Mouse (Mus musculus) embryonic fibroblast, embryonic 13.5 days (primary cell): ENCODE results near the gene Fkbp7. TPM values are rescaled to one million over a fixed set of nuclear protein-coding genes. Genes with fewer than 3 reads are reported as not detected.

Experiments used
- H3K27ac ChIP-seq: 2 replicates; pipeline ENCODE4 v1.5.1; 2012; ENCODE audit warnings: low read length, control low read depth, inconsistent platforms; ENCODE audit not compliant: insufficient read depth
- H3K4me1 ChIP-seq: 2 replicates; pipeline ENCODE4 v1.6.1; 2011; ENCODE audit warnings: low read length; ENCODE audit not compliant: control insufficient read depth, insufficient read depth
- H3K4me3 ChIP-seq: 2 replicates; pipeline ENCODE4 v1.5.1; 2011; ENCODE audit warnings: mild to moderate bottlenecking, control low read depth, low read length; ENCODE audit not compliant: insufficient read depth
- CTCF ChIP-seq: IDR thresholded peaks from 2 replicates; pipeline ENCODE4 v1.5.1; 2011; ENCODE audit warnings: mild to moderate bottlenecking, control low read depth, low read length, moderate library complexity, borderline replicate concordance; ENCODE audit not compliant: insufficient read depth
- POLR2A ChIP-seq: IDR thresholded peaks from 2 replicates; pipeline ENCODE4 v1.6.1; 2011; ENCODE audit warnings: low read depth, mild to moderate bottlenecking, control low read depth, low read length, moderate library complexity
- polyA plus RNA-seq: library from polyadenylated mRNA; stranded (reverse); fragments of >200 nt; gene quantifications from 2 replicates; pipeline ENCODE4 v1.2.4, GENCODE M21; 2011; ENCODE audit warnings: low read depth; ENCODE audit not compliant: missing spikeins, insufficient read length

The Fkbp7 gene
- polyA plus RNA-seq, 1 experiment: 122 TPM

- TF ChIP-seq CTCF: no peak
- no peak for TF ChIP-seq POLR2A
- Histone ChIP-seq H3K27ac (no peak overlapping the region), H3K4me3 (no peak overlapping the region), H3K4me1 (peaks cover 5% of the 10 kb centered on the region; the same call in 1 of the 2 replicates)
Measured at GRCm38 (mm10) chr2:76667200-76667599, 5.7 kb downstream of the Fkbp7 start.

- TF ChIP-seq POLR2A (no peak), CTCF (no peak)
- Histone ChIP-seq H3K4me1 (peaks cover 5% of the 10 kb centered on the region; the same call in 1 of the 2 replicates), H3K27ac (no peak overlapping the region), H3K4me3 (no peak overlapping the region)
Measured at GRCm38 (mm10) chr2:76665531-76665930, 7.4 kb downstream of the Fkbp7 start.

- TF ChIP-seq CTCF (no peak), POLR2A (no peak)
- H3K4me3 ChIP-seq: no peak overlapping the region
- H3K4me1 ChIP-seq: no peaks in the 10 kb centered on the region
- H3K27ac ChIP-seq: no peak overlapping the region
Measured at GRCm38 (mm10) chr2:76659419-76659818, 13.5 kb downstream of the Fkbp7 start.

GRCm38 (mm10) chr2:76658551-76658950, 14.4 kb downstream of the Fkbp7 start:
- Histone ChIP-seq H3K27ac (no peak overlapping the region), H3K4me1 (no peaks in the 10 kb centered on the region), H3K4me3 (no peak overlapping the region)
- TF ChIP-seq CTCF: no peak
- TF ChIP-seq POLR2A: no peak

GRCm38 (mm10) chr2:76655982-76656381, 16.9 kb downstream of the Fkbp7 start:
- Histone ChIP-seq H3K4me3 (no peak overlapping the region), H3K27ac (no peak overlapping the region), H3K4me1 (no peaks in the 10 kb centered on the region)
- no peak for TF ChIP-seq CTCF

- no peaks in the 10 kb centered on the region for H3K4me1 ChIP-seq
- no peak overlapping the region for H3K27ac ChIP-seq
- no peak overlapping the region for H3K4me3 ChIP-seq
- no peak for TF ChIP-seq POLR2A
- TF ChIP-seq CTCF: no peak
Measured at GRCm38 (mm10) chr2:76655444-76655843, 17.5 kb downstream of the Fkbp7 start.

GRCm38 (mm10) chr2:76654646-76655045, 18.3 kb downstream of the Fkbp7 start:
- Histone ChIP-seq H3K4me3 (no peak overlapping the region), H3K27ac (no peak overlapping the region), H3K4me1 (no peaks in the 10 kb centered on the region)
- TF ChIP-seq POLR2A (no peak), CTCF (no peak)

- no peak; the same call in 1 of the 2 replicates for TF ChIP-seq CTCF
- no peak for TF ChIP-seq POLR2A
- no peak overlapping the region for H3K27ac ChIP-seq
- no peak overlapping the region for H3K4me3 ChIP-seq
- H3K4me1 ChIP-seq: 0 out of 2 replicates have a peak, but pooled peaks cover 2% of the 10 kb centered on the region
Measured at GRCm38 (mm10) chr2:76653070-76653469, 19.8 kb downstream of the Fkbp7 start.

GRCm38 (mm10) chr2:76648666-76649141, 24.2 kb downstream of the Fkbp7 start:
- Histone ChIP-seq H3K4me3 (no peak overlapping the region), H3K27ac (peak overlapping the region; percentile 75), H3K4me1 (peaks cover 6% of the 10 kb centered on the region)
- TF ChIP-seq POLR2A: no peak
- TF ChIP-seq CTCF: no peak

- peak within 1 kb of the TSS; percentile 79 for H3K4me3 ChIP-seq
- peaks cover 6% of the 10 kb centered on the region for H3K4me1 ChIP-seq
- no peak for TF ChIP-seq CTCF
- peak; percentile 96 for TF ChIP-seq POLR2A
- H3K27ac ChIP-seq: peak within 1 kb of the TSS; percentile 75
Measured at GRCm38 (mm10) chr2:76647883-76648570, 24.9 kb downstream of the Fkbp7 start, which contains the start of the genes Prkra and Pjvk. Gene Prkra (minus strand): TSS chr2:76648015. Gene Pjvk (plus strand): TSS chr2:76648476.
